Mouse (Mus musculus) heart, embryonic 12.5 days (tissue): ENCODE measurements around the gene Inca1. TPM values are rescaled to one million over a fixed set of nuclear protein-coding genes. Genes with fewer than 3 reads are reported as not detected.

Source experiments
- ATAC-seq: fragments of 200-750 bp; cut with Nextera tagmentation; 2 replicates; pipeline ENCODE4 v1.8.0; 2017; ENCODE audit warnings: moderate TSS enrichment, moderate library complexity; ENCODE audit not compliant: insufficient number of reproducible peaks, low FRiP score
- H3K27ac ChIP-seq: fragments of 300-500 bp; sonication (generic); 2 replicates; pipeline ENCODE4 v1.5.1; 2016; ENCODE audit warnings: mild to moderate bottlenecking, moderate library complexity; ENCODE audit not compliant: poor library complexity, severe bottlenecking
- H3K27me3 ChIP-seq: fragments of 300-500 bp; sonication (generic); replicated peaks from 2 replicates; pipeline ENCODE4 v1.6.1; 2016; ENCODE audit warnings: mild to moderate bottlenecking, moderate library complexity
- H3K36me3 ChIP-seq: fragments of 300-500 bp; sonication (generic); 2 replicates; pipeline ENCODE4 v1.6.1; 2016; ENCODE audit warnings: mild to moderate bottlenecking, moderate library complexity
- H3K4me1 ChIP-seq: fragments of 300-500 bp; sonication (generic); replicated peaks from 2 replicates; pipeline ENCODE4 v1.6.1; 2016; ENCODE audit warnings: mild to moderate bottlenecking
- H3K4me2 ChIP-seq: fragments of 300-500 bp; sonication (generic); 2 replicates; pipeline ENCODE4 v1.6.1; 2016; ENCODE audit warnings: mild to moderate bottlenecking, moderate library complexity
- H3K4me3 ChIP-seq: fragments of 300-500 bp; sonication (generic); 2 replicates; pipeline ENCODE4 v1.5.1; 2016; ENCODE audit warnings: mild to moderate bottlenecking
- H3K9ac ChIP-seq: fragments of 300-500 bp; sonication (generic); 2 replicates; pipeline ENCODE4 v1.6.1; 2016; ENCODE audit warnings: mild to moderate bottlenecking, moderate library complexity
- H3K9me3 ChIP-seq: fragments of 300-500 bp; sonication (generic); replicated peaks from 2 replicates; pipeline ENCODE4 v1.6.1; 2016; ENCODE audit warnings: mild to moderate bottlenecking, moderate library complexity
- WGBS: fragments of 180-500 bp; shearing (Covaris S2); methylation state at CpG from one replicate; pipeline ENCODE4 v1.1.7; 2016; 5-methylcytosine and 5-hydroxymethylcytosine counted together
- microRNA-seq: library from miRNA; unstranded; fragments of <30 nt; microRNA quantifications from one replicate; pipeline ENCODE4, GENCODE M21; 2017
- polyA plus RNA-seq: library from polyadenylated mRNA; unstranded; fragments of >200 nt; fragmentation: Nextera tagmentation; extraction: Ambion mirVana; gene quantifications from 2 replicates; pipeline ENCODE4 v1.2.1, GENCODE M21; 2016

The Inca1 gene
- polyA plus RNA-seq, 1 experiment from 2014 or later: 1.7 TPM

- 74% methylated on average over 7 of the region's 7 CpGs for WGBS
- Histone ChIP-seq H3K9me3 (no peaks in the 10 kb centered on the region), H3K4me3 (no peak overlapping the region), H3K27me3 (no peaks in the 10 kb centered on the region), H3K27ac (no peak overlapping the region), H3K4me1 (peaks cover 36% of the 10 kb centered on the region), H3K36me3 (peaks cover 33% of the 10 kb centered on the region), H3K9ac (no peak overlapping the region), H3K4me2 (no peak overlapping the region)
- ATAC-seq: no peak
Measured at GRCm38 (mm10) chr11:70641241-70641640, 58.7 kb downstream of the Inca1 start.

GRCm38 (mm10) chr11:70639976-70640375, 60.0 kb downstream of the Inca1 start:
- no peak for ATAC-seq
- Histone ChIP-seq H3K4me2 (no peak overlapping the region), H3K36me3 (peaks cover 23% of the 10 kb centered on the region), H3K27me3 (no peaks in the 10 kb centered on the region), H3K4me1 (peaks cover 23% of the 10 kb centered on the region), H3K27ac (no peak overlapping the region), H3K4me3 (no peak overlapping the region), H3K9ac (no peak overlapping the region), H3K9me3 (no peaks in the 10 kb centered on the region)
- WGBS: 72% methylated on average over 8 of the region's 8 CpGs

DNA sequence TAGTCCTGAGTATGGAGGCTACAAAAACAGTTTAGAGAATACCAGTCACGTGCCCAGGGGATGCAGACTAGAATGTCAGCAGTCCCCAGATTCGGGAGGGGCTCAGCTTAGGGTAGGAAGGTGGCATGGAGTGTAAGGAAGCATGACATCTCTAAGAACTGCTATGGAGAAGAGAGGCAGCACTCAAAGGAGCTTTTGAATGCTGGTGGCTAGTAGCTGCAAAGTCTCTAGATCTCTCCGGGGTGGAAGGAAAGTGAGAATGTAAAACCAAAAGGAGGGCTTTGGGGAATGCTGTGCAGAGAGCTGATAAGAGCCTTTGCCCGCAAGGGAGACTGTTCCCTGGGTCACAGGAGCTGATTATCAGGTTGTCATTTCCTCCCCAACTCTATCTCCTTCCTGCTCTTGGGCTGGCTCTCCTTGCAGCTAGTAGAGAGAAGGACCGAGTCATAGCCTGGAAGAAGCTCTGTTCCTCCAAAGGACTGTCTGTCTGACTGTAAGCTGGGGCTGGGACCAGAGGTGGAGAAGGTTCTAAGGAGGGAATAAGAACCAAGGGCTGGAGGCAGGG, 61.2 kb downstream of the Inca1 start, which contains the start of gene Gp1ba:
Gene Gp1ba (plus strand): TSS at position 409 of the 565 bp plus-strand sequence.
- WGBS: 1% methylated on average over 5 of the region's 5 CpGs
- Histone ChIP-seq H3K9ac (peak within 1 kb of the TSS; percentile 28; the same call in 1 of the 2 replicates), H3K4me3 (no peak within 1 kb of the TSS), H3K4me1 (peaks cover 21% of the 10 kb centered on the region), H3K27me3 (no peaks in the 10 kb centered on the region), H3K36me3 (peaks cover 12% of the 10 kb centered on the region), H3K9me3 (no peaks in the 10 kb centered on the region), H3K27ac (peak within 1 kb of the TSS; percentile 39), H3K4me2 (peak within 1 kb of the TSS; percentile 34)
- ATAC-seq: peak; percentile 81

Small RNA genes within 50 kb of the gene (microRNA-seq; reads per million reads assigned to microRNA genes)
- gene Mir6925: not detected

Other genes with a start within 250 kb of the Inca1 start
- 22.6 and 24.0 TPM in 2 replicates for gene Med11, start 248.2 kb downstream of the Inca1 start, polyA plus RNA-seq
- gene Zmynd15, start 240.7 kb downstream of the Inca1 start, polyA plus RNA-seq: 1.9 and 2.9 TPM in 2 replicates
- gene Cxcl16, start 240.2 kb downstream of the Inca1 start, polyA plus RNA-seq: 6.1 and 8.6 TPM in 2 replicates
- 9.7 and 11.3 TPM in 2 replicates for gene Tm4sf5, start 194.9 kb downstream of the Inca1 start, polyA plus RNA-seq
- gene Vmo1, start 185.5 kb downstream of the Inca1 start, polyA plus RNA-seq: 0.30 and 0.54 TPM in 2 replicates
- 0.23 and 0.65 TPM in 2 replicates for gene Gltpd2, start 181.0 kb downstream of the Inca1 start, polyA plus RNA-seq
- gene Psmb6, start 174.8 kb downstream of the Inca1 start, polyA plus RNA-seq: 575 and 577 TPM in 2 replicates
- not detected in 2 replicates for gene Gm40193, start 167.2 kb downstream of the Inca1 start, polyA plus RNA-seq
- gene Pld2, start 160.1 kb downstream of the Inca1 start, polyA plus RNA-seq: 12.6 TPM in 2 replicates
- gene Mink1, start 137.3 kb downstream of the Inca1 start, polyA plus RNA-seq: 13.7 and 14.8 TPM in 2 replicates
- gene 4930544D05Rik, start 84.3 kb downstream of the Inca1 start, polyA plus RNA-seq: not detected in 2 replicates
- 0.37 TPM in 1 of 2 replicates, not detected in the other for gene Chrne, start 80.9 kb downstream of the Inca1 start, polyA plus RNA-seq
- gene Gp1ba, start 61.0 kb downstream of the Inca1 start, polyA plus RNA-seq: 1.4 and 2.2 TPM in 2 replicates
- gene Rnf167, start 52.9 kb downstream of the Inca1 start, polyA plus RNA-seq: 67.4 and 70.1 TPM in 2 replicates
- gene Slc25a11, start 52.7 kb downstream of the Inca1 start, polyA plus RNA-seq: 227 and 229 TPM in 2 replicates
- 1,661 and 1,678 TPM in 2 replicates for gene Pfn1, start 45.5 kb downstream of the Inca1 start, polyA plus RNA-seq
- gene Eno3, start 43.0 kb downstream of the Inca1 start, polyA plus RNA-seq: 238 and 239 TPM in 2 replicates
- 164 and 170 TPM in 2 replicates for gene Spag7, start 30.7 kb downstream of the Inca1 start, polyA plus RNA-seq
- gene Camta2, start 12.1 kb downstream of the Inca1 start, polyA plus RNA-seq: 10.9 and 16.5 TPM in 2 replicates
- 3.9 and 4.5 TPM in 2 replicates for gene Kif1c, start 393 bp upstream of the Inca1 start, polyA plus RNA-seq
- 7.3 and 8.3 TPM in 2 replicates for gene Zfp3, start 64.1 kb upstream of the Inca1 start, polyA plus RNA-seq
- gene Scimp, start 112.4 kb upstream of the Inca1 start, polyA plus RNA-seq: not detected in 2 replicates
- gene Rabep1, start 144.6 kb upstream of the Inca1 start, polyA plus RNA-seq: 33.3 and 35.1 TPM in 2 replicates